Mouse (Mus musculus) midbrain, postnatal 0 days (tissue): ENCODE results near the gene Efhb. TPM values are rescaled to one million over a fixed set of nuclear protein-coding genes. Genes with fewer than 3 reads are reported as not detected.

Experiments used
- ATAC-seq: fragments of 200-750 bp; cut with Nextera tagmentation; 2 replicates; pipeline ENCODE4 v1.8.0; 2017; ENCODE audit warnings: moderate number of reproducible peaks, mild to moderate bottlenecking, moderate TSS enrichment, moderate library complexity; ENCODE audit not compliant: low FRiP score
- DNase-seq: peaks from one replicate; pipeline ENCODE4 v3.0.0-alpha.2; 2015; ENCODE audit warnings: low spot score
- H3K27ac ChIP-seq: fragments of 300-500 bp; sonication (generic); 2 replicates; pipeline ENCODE4 v1.5.1; 2014; ENCODE audit warnings: low read depth, mild to moderate bottlenecking, low read length, mixed read lengths
- H3K27me3 ChIP-seq: fragments of 300-500 bp; sonication (generic); 2 replicates; pipeline ENCODE4 v1.6.1; 2014; ENCODE audit warnings: low read length, control low read depth, mixed read lengths; ENCODE audit not compliant: insufficient read depth
- H3K36me3 ChIP-seq: fragments of 300-500 bp; sonication (generic); 2 replicates; pipeline ENCODE4 v1.6.1; 2014; ENCODE audit warnings: low read length, control low read depth, mixed read lengths; ENCODE audit not compliant: insufficient read depth
- H3K4me1 ChIP-seq: fragments of 300-500 bp; sonication (generic); 2 replicates; pipeline ENCODE4 v1.6.1; 2014; ENCODE audit warnings: mild to moderate bottlenecking, control low read depth, antibody characterized with exemption, low read length, mixed read lengths; ENCODE audit not compliant: insufficient read depth
- H3K4me2 ChIP-seq: fragments of 300-500 bp; sonication (generic); 2 replicates; pipeline ENCODE4 v1.6.1; 2014; ENCODE audit warnings: low read depth, mild to moderate bottlenecking, low read length, mixed read lengths; ENCODE audit not compliant: poor library complexity, severe bottlenecking
- H3K4me3 ChIP-seq: fragments of 300-500 bp; sonication (generic); 2 replicates; pipeline ENCODE4 v1.5.1; 2014; ENCODE audit warnings: low read depth, mild to moderate bottlenecking, low read length, moderate library complexity
- H3K9ac ChIP-seq: fragments of 300-500 bp; sonication (generic); replicated peaks from 2 replicates; pipeline ENCODE4 v1.6.1; 2014; ENCODE audit warnings: mild to moderate bottlenecking, low read length, moderate library complexity, mixed read lengths; ENCODE audit not compliant: poor library complexity, severe bottlenecking
- H3K9me3 ChIP-seq: fragments of 300-500 bp; sonication (generic); 2 replicates; pipeline ENCODE4 v1.6.1; 2016; ENCODE audit warnings: low read length, control low read depth
- CTCF ChIP-seq: IDR thresholded peaks from 2 replicates; pipeline ENCODE4 v1.5.1; 2016; ENCODE audit warnings: antibody characterized with exemption, mild to moderate bottlenecking
- WGBS: fragments of 180-500 bp; shearing (Covaris S2); extraction: QIAGEN DNeasy Blood & Tissue Kit; methylation state at CpG from one replicate; pipeline ENCODE4 v1.1.7; 2014; 5-methylcytosine and 5-hydroxymethylcytosine counted together
- polyA plus RNA-seq: library from polyadenylated mRNA; unstranded; fragments of >200 nt; fragmentation: Nextera tagmentation; extraction: Ambion mirVana; gene quantifications from 2 replicates; pipeline ENCODE4 v1.2.1, GENCODE M21; 2015
- total RNA-seq: library from RNA; depleted of rRNA; stranded (reverse); fragments of >200 nt; gene quantifications from 2 replicates; pipeline ENCODE4 v1.2.3, GENCODE M21; 2014

Efhb gene
- total and polyA plus RNA-seq, 2 experiments from 2014 or later: 1.0 to 3.1 TPM

DNA sequence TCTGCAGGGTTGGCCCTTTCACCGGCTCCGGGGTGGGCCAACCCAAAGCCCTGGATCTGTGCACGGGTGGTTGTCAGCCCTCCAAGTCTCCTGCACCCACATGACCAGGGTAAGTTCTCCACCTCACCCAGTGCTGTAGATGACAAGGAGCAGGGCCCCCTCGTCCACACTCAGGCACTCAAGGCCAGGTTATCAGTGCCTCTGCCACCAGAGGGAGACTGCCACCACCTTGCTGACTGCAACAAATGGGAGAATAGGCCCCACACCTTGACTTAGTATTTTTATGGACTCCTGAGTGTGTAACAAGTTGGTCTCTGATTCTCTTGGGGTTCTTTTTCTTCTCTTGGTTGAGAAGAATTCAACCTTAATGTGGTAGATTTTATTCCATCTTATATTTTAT lies 2.4 kb upstream of the Efhb start:
- Histone ChIP-seq H3K4me2 (no peak overlapping the region), H3K4me1 (no peaks in the 10 kb centered on the region), H3K4me3 (no peak overlapping the region), H3K27me3 (no peaks in the 10 kb centered on the region), H3K27ac (no peak overlapping the region), H3K36me3 (no peaks in the 10 kb centered on the region), H3K9ac (no peak overlapping the region), H3K9me3 (no peaks in the 10 kb centered on the region)
- no peak for ATAC-seq
- TF ChIP-seq CTCF: peak; percentile 43
- 64% methylated on average over 4 of the region's 4 CpGs for WGBS
- DNase-seq: no peak

DNA sequence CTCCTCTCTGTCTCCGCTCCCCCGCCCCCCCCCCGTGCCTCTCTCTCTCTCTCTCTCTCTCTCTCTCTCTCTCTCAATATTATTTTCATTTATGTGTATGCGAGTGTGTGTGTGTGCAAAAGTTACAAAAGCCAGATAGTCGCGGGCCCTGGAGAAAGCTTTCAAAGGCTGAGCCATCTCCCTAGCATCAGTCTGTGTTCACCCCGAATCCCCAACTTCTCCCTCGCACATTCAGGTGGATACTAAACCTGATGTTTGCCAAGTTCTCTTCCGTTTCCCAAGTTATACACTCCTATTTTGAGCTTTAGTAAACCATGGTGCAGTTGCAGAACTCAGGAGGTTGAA lies 347 bp upstream of the Efhb start:
- Histone ChIP-seq H3K27me3 (no peaks in the 10 kb centered on the region), H3K4me3 (peak overlapping the region; percentile 43), H3K4me2 (peak overlapping the region; percentile 76), H3K36me3 (no peaks in the 10 kb centered on the region), H3K4me1 (no peaks in the 10 kb centered on the region), H3K27ac (no peak overlapping the region), H3K9ac (peak overlapping the region; percentile 51), H3K9me3 (no peaks in the 10 kb centered on the region)
- DNase-seq: no peak
- 12% methylated on average over 7 of the region's 9 CpGs for WGBS
- no peak for ATAC-seq
- no peak for TF ChIP-seq CTCF

DNA sequence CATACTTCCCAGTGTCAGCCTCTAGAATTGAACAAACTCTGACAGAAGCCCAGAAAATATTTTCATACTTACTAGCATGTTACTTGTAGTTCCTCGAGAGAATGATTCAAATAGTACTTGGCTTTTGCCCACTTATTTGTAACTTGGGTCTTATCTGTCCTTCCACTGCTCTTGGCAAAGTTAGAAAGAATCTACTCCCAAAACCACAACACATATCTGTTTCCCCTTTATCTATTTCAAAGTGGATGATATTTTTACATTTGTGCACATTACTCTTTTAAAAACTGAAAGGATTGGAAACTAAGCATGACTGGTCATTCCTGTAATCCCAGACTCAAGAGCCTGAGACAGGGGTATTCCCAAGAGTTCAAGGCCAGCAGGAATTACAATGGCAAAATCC lies 6.4 kb downstream of the Efhb start:
- H3K4me3 ChIP-seq: no peak overlapping the region
- H3K36me3 ChIP-seq: no peaks in the 10 kb centered on the region
- no peaks in the 10 kb centered on the region for H3K9me3 ChIP-seq
- TF ChIP-seq CTCF: no peak
- H3K4me2 ChIP-seq: no peak overlapping the region
- H3K27ac ChIP-seq: no peak overlapping the region
- 67% methylated on average over 1 of the region's 1 CpGs for WGBS
- no peak for DNase-seq
- no peak overlapping the region for H3K9ac ChIP-seq
- no peaks in the 10 kb centered on the region for H3K4me1 ChIP-seq
- no peak for ATAC-seq
- H3K27me3 ChIP-seq: no peaks in the 10 kb centered on the region

DNA sequence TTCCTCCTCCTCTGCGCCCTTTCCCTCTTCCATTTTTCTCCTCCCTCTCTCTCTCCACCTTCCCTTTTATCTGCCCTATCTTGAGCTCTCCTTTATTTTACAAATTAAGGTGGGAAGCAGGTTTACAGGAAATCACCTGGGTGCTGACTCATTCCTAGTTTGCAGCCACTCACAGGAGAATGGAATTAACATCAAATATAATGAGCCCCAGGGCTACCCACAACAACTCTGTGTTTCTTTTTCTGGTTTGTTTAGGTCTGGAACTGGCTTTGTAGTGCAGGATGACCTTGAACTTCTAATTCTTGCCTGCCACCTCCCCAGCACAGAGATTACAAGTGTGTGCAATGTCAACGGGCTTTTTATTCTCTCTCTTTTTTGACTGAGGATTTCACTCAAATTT lies 7.0 kb downstream of the Efhb start:
- Histone ChIP-seq H3K27ac (no peak overlapping the region), H3K9me3 (no peaks in the 10 kb centered on the region), H3K4me3 (no peak overlapping the region), H3K4me2 (no peak overlapping the region), H3K27me3 (no peaks in the 10 kb centered on the region), H3K36me3 (no peaks in the 10 kb centered on the region), H3K4me1 (no peaks in the 10 kb centered on the region), H3K9ac (no peak overlapping the region)
- ATAC-seq (no peak), DNase-seq (no peak)
- WGBS: 86% methylated on average over 2 of the region's 2 CpGs
- no peak for TF ChIP-seq CTCF

DNA sequence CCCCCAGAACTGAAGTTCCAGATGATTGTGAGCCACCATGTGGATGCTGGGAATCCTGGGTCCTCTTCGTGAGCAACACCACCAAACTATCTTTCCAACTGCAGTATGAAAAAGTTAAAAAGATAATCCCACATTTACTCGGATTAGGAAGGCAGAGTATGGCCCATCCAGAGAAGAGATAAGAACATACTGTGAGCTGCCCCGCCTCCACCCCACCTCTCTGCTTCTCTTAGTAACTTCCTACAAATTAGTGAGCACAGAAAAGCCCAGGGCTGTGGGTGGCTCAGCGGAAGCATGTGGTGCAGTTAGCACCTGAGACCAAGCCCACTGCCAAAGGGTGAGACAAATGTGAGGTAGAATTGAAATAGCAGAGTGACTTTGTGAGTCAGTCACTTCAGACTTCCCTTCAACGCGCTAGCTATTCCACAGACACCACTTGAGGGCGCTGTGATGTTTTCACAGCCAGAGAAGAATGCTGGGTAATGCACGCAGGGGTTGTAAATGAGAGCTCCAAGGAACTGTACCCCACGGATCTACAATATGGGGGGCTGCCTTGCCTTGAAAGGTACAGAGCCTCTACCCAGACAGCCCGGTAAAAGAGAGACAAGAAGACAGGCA lies 60.3 kb downstream of the Efhb start:
- H3K27ac ChIP-seq: no peak overlapping the region
- ATAC-seq (no peak), DNase-seq (peak; percentile 7)
- peak; percentile 58 for TF ChIP-seq CTCF
- no peak overlapping the region for H3K9ac ChIP-seq
- no peaks in the 10 kb centered on the region for H3K36me3 ChIP-seq
- no peaks in the 10 kb centered on the region for H3K9me3 ChIP-seq
- H3K4me1 ChIP-seq: no peaks in the 10 kb centered on the region
- WGBS: 49% methylated on average over 10 of the region's 10 CpGs
- H3K4me2 ChIP-seq: no peak overlapping the region
- no peak overlapping the region for H3K4me3 ChIP-seq
- H3K27me3 ChIP-seq: no peaks in the 10 kb centered on the region

DNA sequence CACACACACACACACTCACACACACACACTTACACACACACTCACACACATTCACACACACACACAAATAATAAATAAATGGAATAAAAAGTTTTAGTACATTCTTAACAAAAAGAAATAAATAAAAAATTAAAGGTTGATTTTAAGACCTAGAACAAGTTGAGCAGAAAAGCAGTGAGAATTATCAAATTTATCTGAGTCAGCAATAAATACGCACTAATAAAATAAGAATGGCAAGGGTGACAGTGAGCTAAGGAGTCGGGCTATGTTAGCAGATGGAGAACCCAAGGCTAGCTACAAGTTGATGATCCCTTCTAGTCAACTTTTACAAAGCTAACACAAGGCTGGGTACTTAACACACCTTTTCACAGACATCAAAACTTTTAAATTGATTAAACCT lies 69.9 kb downstream of the Efhb start:
- Histone ChIP-seq H3K36me3 (no peaks in the 10 kb centered on the region), H3K27me3 (no peaks in the 10 kb centered on the region), H3K4me2 (no peak overlapping the region), H3K9me3 (no peaks in the 10 kb centered on the region), H3K27ac (no peak overlapping the region), H3K9ac (no peak overlapping the region), H3K4me1 (no peaks in the 10 kb centered on the region), H3K4me3 (no peak overlapping the region)
- ATAC-seq (no peak), DNase-seq (no peak)
- TF ChIP-seq CTCF: no peak
- WGBS: 94% methylated on average over 2 of the region's 2 CpGs
